Mouse (Mus musculus): ENCODE data around the gene Dctn3. TPM values are rescaled to one million over a fixed set of nuclear protein-coding genes. Genes with fewer than 3 reads are reported as not detected.

Dctn3 gene
- total and polyA plus RNA-seq, 3 experiments = 57.7 to 64.6 TPM; not detected in 1

DNA sequence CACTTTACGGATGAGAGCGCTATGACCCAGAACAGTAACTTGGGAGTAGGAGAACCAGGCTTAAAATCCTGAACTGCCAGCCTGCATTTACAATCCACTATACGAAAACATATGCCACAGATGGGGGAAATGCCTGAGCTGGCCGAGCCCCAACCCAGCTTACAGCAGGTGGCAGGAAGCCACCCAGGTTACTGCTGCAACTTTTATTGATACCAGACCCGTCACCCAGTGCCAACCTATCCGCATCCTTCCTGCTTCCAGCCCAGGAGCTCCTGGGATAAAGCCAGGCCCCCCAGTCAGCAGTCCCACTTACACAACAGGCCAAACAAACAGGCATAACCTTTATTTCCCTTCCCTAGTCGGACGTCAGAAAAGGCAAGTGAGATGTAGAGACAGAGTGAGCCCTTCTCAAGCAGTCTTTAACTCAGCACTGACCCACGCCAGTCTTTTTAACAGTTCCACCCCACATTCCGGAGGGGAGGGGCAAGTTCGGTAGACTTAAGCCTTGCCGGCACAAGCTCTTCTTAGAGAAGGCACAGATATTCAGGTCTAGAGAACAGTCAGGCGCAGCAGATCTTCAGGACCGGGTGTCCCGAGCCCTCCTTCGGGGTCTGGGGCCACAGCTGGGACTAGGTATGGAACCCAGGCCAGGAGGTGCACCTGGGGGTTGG lies 11.1 kb downstream of the Dctn3 start:
- Histone ChIP-seq H3K4me1 (ENCODE audit: control insufficient read depth in 1 of 2, insufficient read depth in 2 of 2, low read length in 2 of 2) (peaks cover 0 to 10% of the 10 kb centered on the region in 2 experiments; a peak in 2 of 4 replicates), H3K4me3 (ENCODE audit: control insufficient read depth in 1 of 2, insufficient read depth in 1 of 2, low read depth in 2 of 2, low read length in 2 of 2) (peak overlapping the region in 1 of 2 experiments; percentile 97; a peak in 1 of 4 replicates), H3K27me3 (ENCODE audit: control insufficient read depth in 1 of 2, insufficient read depth in 2 of 2, low read length in 2 of 2) (no peaks in the 10 kb centered on the region), H3K9me3 (replicated peaks; ENCODE audit: insufficient read depth, low read length) (no peaks in the 10 kb centered on the region), H3K27ac (ENCODE audit: control insufficient read depth, low read depth, low read length) (no peak overlapping the region), H3K79me2 (ENCODE audit: control insufficient read depth, insufficient read depth, low read length, poor library complexity) (peaks cover 19% of the 10 kb centered on the region), H3K9ac (ENCODE audit: control insufficient read depth, low read depth, low read length, poor library complexity, severe bottlenecking) (peak overlapping the region; percentile 96; the same call in 1 of the 2 replicates), H3K36me3 (ENCODE audit: control insufficient read depth in 1 of 2, insufficient read depth in 2 of 2, low read length in 2 of 2) (no peaks in the 10 kb centered on the region; a peak in 1 of 4 replicates)
- TF ChIP-seq ZMIZ1 (IDR thresholded peaks at IDR 0.05; ENCODE audit: low read depth, low read length) = no peak
- TF ChIP-seq BHLHE40 (IDR thresholded peaks at IDR 0.05; ENCODE audit: borderline replicate concordance, low read depth, low read length) = no peak
- no peak for TF ChIP-seq E2F4 (IDR thresholded peaks at IDR 0.05; ENCODE audit: borderline replicate concordance, low read depth, low read length)
- no peak for TF ChIP-seq SMC3 (IDR thresholded peaks at IDR 0.05; ENCODE audit: low read depth, low read length)
- TF ChIP-seq MAFK (IDR thresholded peaks at IDR 0.05; ENCODE audit: borderline replicate concordance, low read depth, low read length) = no peak
- no peak for TF ChIP-seq POLR2AphosphoS5 (IDR thresholded peaks at IDR 0.05; ENCODE audit: borderline replicate concordance, low read depth, low read length)
- no peak for TF ChIP-seq HCFC1 (IDR thresholded peaks at IDR 0.05; ENCODE audit: low read depth, low read length)
- no peak for TF ChIP-seq ZKSCAN1 (IDR thresholded peaks at IDR 0.05; ENCODE audit: low read depth, low read length)
- no peak for TF ChIP-seq MYB (IDR thresholded peaks at IDR 0.05; ENCODE audit: low read depth, low read length)
- TF ChIP-seq NRF1 (IDR thresholded peaks at IDR 0.05; ENCODE audit: insufficient read depth, low read depth, low read length, poor library complexity, severe bottlenecking) = no peak
- no peak for TF ChIP-seq RCOR1 (IDR thresholded peaks at IDR 0.05; ENCODE audit: low read depth, low read length)
- TF ChIP-seq TAL1 (IDR thresholded peaks at IDR 0.05; ENCODE audit: low read length) = no peak
- no peak for TF ChIP-seq GABPA (IDR thresholded peaks at IDR 0.05; ENCODE audit: low read depth, low read length)
- no peak for TF ChIP-seq CHD1 (IDR thresholded peaks at IDR 0.05; ENCODE audit: low read depth, low read length)
- TF ChIP-seq USF2 (IDR thresholded peaks at IDR 0.05; ENCODE audit: borderline replicate concordance in 1 of 2, insufficient read depth in 1 of 2, low read depth in 1 of 2, low read length in 2 of 2) = no peak
- TF ChIP-seq JUND (IDR thresholded peaks at IDR 0.05; ENCODE audit: low read depth, low read length) = no peak
- no peak for TF ChIP-seq POLR2A (IDR thresholded peaks at IDR 0.05; ENCODE audit: control insufficient read depth in 1 of 2, insufficient read depth in 1 of 2, low read depth in 1 of 2, low read length in 2 of 2, poor library complexity in 1 of 2)
- no peak for TF ChIP-seq ETS1 (IDR thresholded peaks at IDR 0.05; ENCODE audit: low read depth, low read length)
- no peak for TF ChIP-seq EP300 (IDR thresholded peaks at IDR 0.05; ENCODE audit: low read depth in 1 of 2, low read length in 2 of 2)
- DNase-seq (ENCODE audit: low read depth, low spot score) = no peak

DNA sequence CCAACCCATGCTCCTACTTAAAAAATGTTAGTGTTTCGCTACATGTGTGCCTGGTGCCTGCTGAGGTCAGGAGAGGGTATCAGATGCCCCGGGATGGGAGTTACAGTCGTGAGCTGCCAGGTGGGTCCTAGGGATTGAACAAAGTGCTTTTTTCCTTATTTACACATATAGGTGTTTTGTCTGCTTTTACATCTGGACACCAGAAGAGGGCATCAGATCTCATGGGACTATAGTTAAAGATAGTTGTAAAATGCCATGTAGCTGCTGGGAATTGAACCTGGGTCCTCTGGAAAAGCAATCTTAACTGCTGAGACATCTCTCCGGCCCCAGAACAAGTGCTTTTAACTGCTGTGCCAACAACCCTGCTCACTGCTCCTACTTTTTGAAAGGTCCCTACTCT lies 12.7 kb downstream of the Dctn3 start:
- DNase-seq (ENCODE audit: low read depth, low spot score) = peak; percentile 46
- Histone ChIP-seq H3K9me3 (replicated peaks; ENCODE audit: insufficient read depth, low read length) (no peaks in the 10 kb centered on the region), H3K79me2 (ENCODE audit: control insufficient read depth, insufficient read depth, low read length, poor library complexity) (peaks cover 19% of the 10 kb centered on the region), H3K9ac (ENCODE audit: control insufficient read depth, low read depth, low read length, poor library complexity, severe bottlenecking) (no peak overlapping the region), H3K27ac (ENCODE audit: control insufficient read depth, low read depth, low read length) (no peak overlapping the region), H3K4me3 (ENCODE audit: control insufficient read depth in 1 of 2, insufficient read depth in 1 of 2, low read depth in 2 of 2, low read length in 2 of 2) (no peak overlapping the region), H3K27me3 (ENCODE audit: control insufficient read depth in 1 of 2, insufficient read depth in 2 of 2, low read length in 2 of 2) (no peaks in the 10 kb centered on the region), H3K4me1 (ENCODE audit: control insufficient read depth in 1 of 2, insufficient read depth in 2 of 2, low read length in 2 of 2) (peaks cover 0 to 10% of the 10 kb centered on the region in 2 experiments; a peak in 2 of 4 replicates), H3K36me3 (ENCODE audit: control insufficient read depth in 1 of 2, insufficient read depth in 2 of 2, low read length in 2 of 2) (no peaks in the 10 kb centered on the region; a peak in 1 of 4 replicates)
- TF ChIP-seq RAD21 (IDR thresholded peaks at IDR 0.05; ENCODE audit: low read depth, low read length) (peak; percentile 19), CTCF (IDR thresholded peaks at IDR 0.05 in 2 of 3, conservative IDR thresholded peaks at IDR 0.05 in 1 of 3; ENCODE audit: control insufficient read depth in 1 of 3, insufficient read depth in 1 of 3, low read depth in 2 of 3, low read length in 3 of 3, poor library complexity in 1 of 3, severe bottlenecking in 1 of 3) (peak in 2 of 3 experiments; percentile 34 to 48; a peak in 3 of 6 replicates), MAX (IDR thresholded peaks at IDR 0.05; ENCODE audit: low read length) (no peak), SMC3 (IDR thresholded peaks at IDR 0.05; ENCODE audit: low read depth, low read length) (peak; percentile 38), GATA1 (IDR thresholded peaks at IDR 0.05; ENCODE audit: low read depth, low read length) (no peak)
